Mouse (Mus musculus): ENCODE results near the gene Gm10643. TPM values are rescaled to one million over a fixed set of nuclear protein-coding genes. Genes with fewer than 3 reads are reported as not detected.
A peak's percentile ranks its signal among the peaks of the same experiment; 100 is the strongest.

Gene Gm10643
- polyA plus RNA-seq, 1 experiment from 2014 or later, result 1.6 TPM

- no peak for ATAC-seq (ENCODE audit: insufficient number of reproducible peaks, insufficient read depth, low FRiP score, low TSS enrichment, low read depth)
- no peaks in the 10 kb centered on the region for H3K9me3 ChIP-seq
- H3K27me3 ChIP-seq, result peaks cover 27% of the 10 kb centered on the region
- no peak overlapping the region for H3K4me3 ChIP-seq
- peaks cover 23% of the 10 kb centered on the region; the same call in 1 of the 2 replicates for H3K4me1 ChIP-seq
- no peak overlapping the region for H3K27ac ChIP-seq
- no peak overlapping the region for H3K9ac ChIP-seq
- H3K4me2 ChIP-seq, result no peak overlapping the region
- H3K36me3 ChIP-seq, result no peaks in the 10 kb centered on the region
- WGBS, result 87% methylated on average over 5 of the region's 5 CpGs
Measured at GRCm38 (mm10) chr8:84029272-84029671, 35.7 kb downstream of the Gm10643 start.

- Histone ChIP-seq H3K9me3 (no peaks in the 10 kb centered on the region), H3K27ac (no peak overlapping the region), H3K4me3 (no peak overlapping the region), H3K9ac (no peak overlapping the region), H3K36me3 (no peaks in the 10 kb centered on the region), H3K4me1 (peaks cover 27% of the 10 kb centered on the region; the same call in 1 of the 2 replicates), H3K4me2 (no peak overlapping the region), H3K27me3 (peaks cover 39% of the 10 kb centered on the region)
- ATAC-seq (ENCODE audit: insufficient number of reproducible peaks, insufficient read depth, low FRiP score, low TSS enrichment, low read depth), result no peak
- WGBS, result 12% methylated on average over 10 of the region's 10 CpGs
Measured at GRCm38 (mm10) chr8:84027449-84027848, 37.5 kb downstream of the Gm10643 start.

GRCm38 (mm10) chr8:84025863-84026262, 39.1 kb downstream of the Gm10643 start:
- Histone ChIP-seq H3K4me3 (peak overlapping the region; percentile 54), H3K4me1 (peaks cover 32% of the 10 kb centered on the region), H3K9ac (peak overlapping the region; percentile 70), H3K27me3 (peaks cover 55% of the 10 kb centered on the region), H3K36me3 (no peaks in the 10 kb centered on the region), H3K4me2 (peak overlapping the region; percentile 84), H3K27ac (no peak overlapping the region), H3K9me3 (no peaks in the 10 kb centered on the region)
- under 1% methylated on average over 41 of the region's 41 CpGs for WGBS
- ATAC-seq (ENCODE audit: insufficient number of reproducible peaks, insufficient read depth, low FRiP score, low TSS enrichment, low read depth), result peak; percentile 78

- no peak for ATAC-seq (ENCODE audit: insufficient number of reproducible peaks, insufficient read depth, low FRiP score, low TSS enrichment, low read depth)
- no peak overlapping the region for H3K4me2 ChIP-seq
- peaks cover 32% of the 10 kb centered on the region for H3K4me1 ChIP-seq
- H3K9ac ChIP-seq, result no peak overlapping the region
- H3K36me3 ChIP-seq, result no peaks in the 10 kb centered on the region
- no peak overlapping the region for H3K4me3 ChIP-seq
- no peak overlapping the region for H3K27ac ChIP-seq
- peaks cover 62% of the 10 kb centered on the region for H3K27me3 ChIP-seq
- no peaks in the 10 kb centered on the region for H3K9me3 ChIP-seq
- WGBS, result 13% methylated on average over 10 of the region's 10 CpGs
Measured at GRCm38 (mm10) chr8:84024171-84024570, 40.8 kb downstream of the Gm10643 start.

- H3K4me3 ChIP-seq, result no peak overlapping the region
- no peak overlapping the region for H3K4me2 ChIP-seq
- peaks cover 32% of the 10 kb centered on the region for H3K4me1 ChIP-seq
- WGBS, result 54% methylated on average over 1 of the region's 1 CpGs
- peaks cover 62% of the 10 kb centered on the region for H3K27me3 ChIP-seq
- H3K36me3 ChIP-seq, result no peaks in the 10 kb centered on the region
- no peak overlapping the region for H3K9ac ChIP-seq
- H3K27ac ChIP-seq, result no peak overlapping the region
- ATAC-seq (ENCODE audit: insufficient number of reproducible peaks, insufficient read depth, low FRiP score, low TSS enrichment, low read depth), result no peak
- H3K9me3 ChIP-seq, result no peaks in the 10 kb centered on the region
Measured at GRCm38 (mm10) chr8:84023631-84024030, 41.3 kb downstream of the Gm10643 start.

- no peaks in the 10 kb centered on the region for H3K9me3 ChIP-seq
- peaks cover 32% of the 10 kb centered on the region for H3K4me1 ChIP-seq
- peaks cover 57% of the 10 kb centered on the region for H3K27me3 ChIP-seq
- H3K27ac ChIP-seq, result no peak overlapping the region
- H3K4me3 ChIP-seq, result no peak overlapping the region
- H3K4me2 ChIP-seq, result no peak overlapping the region
- H3K9ac ChIP-seq, result no peak overlapping the region
- 20% methylated on average over 5 of the region's 5 CpGs for WGBS
- H3K36me3 ChIP-seq, result no peaks in the 10 kb centered on the region
- ATAC-seq (ENCODE audit: insufficient number of reproducible peaks, insufficient read depth, low FRiP score, low TSS enrichment, low read depth), result no peak
Measured at GRCm38 (mm10) chr8:84023085-84023484, 41.9 kb downstream of the Gm10643 start.

GRCm38 (mm10) chr8:84021569-84021968, 43.4 kb downstream of the Gm10643 start:
- Histone ChIP-seq H3K4me2 (peak overlapping the region; percentile 33), H3K4me1 (peaks cover 21% of the 10 kb centered on the region), H3K4me3 (0 out of 2 replicates have a peak overlapping the region, but pooled peaks have one; percentile 12), H3K27me3 (peaks cover 43% of the 10 kb centered on the region), H3K9me3 (no peaks in the 10 kb centered on the region), H3K36me3 (no peaks in the 10 kb centered on the region), H3K9ac (no peak overlapping the region; the same call in 1 of the 2 replicates), H3K27ac (no peak overlapping the region)
- ATAC-seq (ENCODE audit: insufficient number of reproducible peaks, insufficient read depth, low FRiP score, low TSS enrichment, low read depth), result no peak
- WGBS, result 45% methylated on average over 12 of the region's 12 CpGs

- peak within 1 kb of the TSS; percentile 33 for H3K4me2 ChIP-seq
- H3K4me1 ChIP-seq, result peaks cover 17% of the 10 kb centered on the region
- H3K36me3 ChIP-seq, result no peaks in the 10 kb centered on the region
- H3K27ac ChIP-seq, result no peak within 1 kb of the TSS
- 11% methylated on average over 18 of the region's 18 CpGs for WGBS
- no peak for ATAC-seq (ENCODE audit: insufficient number of reproducible peaks, insufficient read depth, low FRiP score, low TSS enrichment, low read depth)
- no peaks in the 10 kb centered on the region for H3K9me3 ChIP-seq
- 0 out of 2 replicates have a peak within 1 kb of the TSS, but pooled peaks have one; percentile 12 for H3K4me3 ChIP-seq
- peaks cover 39% of the 10 kb centered on the region for H3K27me3 ChIP-seq
- peak within 1 kb of the TSS; percentile 49; the same call in 1 of the 2 replicates for H3K9ac ChIP-seq
Measured at GRCm38 (mm10) chr8:84021096-84021495, 43.8 kb downstream of the Gm10643 start, which contains the start of gene Palm3. Gene Palm3, plus strand, starts transcription at chr8:84021471.

- H3K9ac ChIP-seq, result no peak overlapping the region
- no peaks in the 10 kb centered on the region for H3K36me3 ChIP-seq
- H3K4me2 ChIP-seq, result no peak overlapping the region
- no peak for ATAC-seq (ENCODE audit: insufficient number of reproducible peaks, insufficient read depth, low FRiP score, low TSS enrichment, low read depth)
- H3K9me3 ChIP-seq, result no peaks in the 10 kb centered on the region
- H3K27ac ChIP-seq, result no peak overlapping the region
- H3K4me3 ChIP-seq, result no peak overlapping the region
- H3K27me3 ChIP-seq, result peaks cover 37% of the 10 kb centered on the region
- peaks cover 13% of the 10 kb centered on the region for H3K4me1 ChIP-seq
- WGBS, result 78% methylated on average over 9 of the region's 9 CpGs
Measured at GRCm38 (mm10) chr8:84019738-84020137, 45.2 kb downstream of the Gm10643 start.

- Histone ChIP-seq H3K4me2 (no peak overlapping the region), H3K27me3 (peaks cover 46% of the 10 kb centered on the region), H3K4me3 (no peak overlapping the region), H3K9ac (no peak overlapping the region), H3K27ac (no peak overlapping the region), H3K9me3 (no peaks in the 10 kb centered on the region), H3K36me3 (no peaks in the 10 kb centered on the region), H3K4me1 (peaks cover 18% of the 10 kb centered on the region)
- 91% methylated on average over 5 of the region's 5 CpGs for WGBS
- ATAC-seq (ENCODE audit: insufficient number of reproducible peaks, insufficient read depth, low FRiP score, low TSS enrichment, low read depth), result no peak
Measured at GRCm38 (mm10) chr8:84015833-84016232, 49.1 kb downstream of the Gm10643 start.

Measured in embryonic facial prominence, embryonic 13.5 days (tissue).